Mouse (Mus musculus) spleen, embryonic (tissue): Measurements from ENCODE around the gene Alkbh2.

Experiments used
- CTCF ChIA-PET: fragments of 350-600 bp; sonication (Branson Sonifier 250); formaldehyde crosslinking; loops from one replicate; lab custom pipeline; 2022; lab: Charles Lee

Gene Alkbh2

DNA sequence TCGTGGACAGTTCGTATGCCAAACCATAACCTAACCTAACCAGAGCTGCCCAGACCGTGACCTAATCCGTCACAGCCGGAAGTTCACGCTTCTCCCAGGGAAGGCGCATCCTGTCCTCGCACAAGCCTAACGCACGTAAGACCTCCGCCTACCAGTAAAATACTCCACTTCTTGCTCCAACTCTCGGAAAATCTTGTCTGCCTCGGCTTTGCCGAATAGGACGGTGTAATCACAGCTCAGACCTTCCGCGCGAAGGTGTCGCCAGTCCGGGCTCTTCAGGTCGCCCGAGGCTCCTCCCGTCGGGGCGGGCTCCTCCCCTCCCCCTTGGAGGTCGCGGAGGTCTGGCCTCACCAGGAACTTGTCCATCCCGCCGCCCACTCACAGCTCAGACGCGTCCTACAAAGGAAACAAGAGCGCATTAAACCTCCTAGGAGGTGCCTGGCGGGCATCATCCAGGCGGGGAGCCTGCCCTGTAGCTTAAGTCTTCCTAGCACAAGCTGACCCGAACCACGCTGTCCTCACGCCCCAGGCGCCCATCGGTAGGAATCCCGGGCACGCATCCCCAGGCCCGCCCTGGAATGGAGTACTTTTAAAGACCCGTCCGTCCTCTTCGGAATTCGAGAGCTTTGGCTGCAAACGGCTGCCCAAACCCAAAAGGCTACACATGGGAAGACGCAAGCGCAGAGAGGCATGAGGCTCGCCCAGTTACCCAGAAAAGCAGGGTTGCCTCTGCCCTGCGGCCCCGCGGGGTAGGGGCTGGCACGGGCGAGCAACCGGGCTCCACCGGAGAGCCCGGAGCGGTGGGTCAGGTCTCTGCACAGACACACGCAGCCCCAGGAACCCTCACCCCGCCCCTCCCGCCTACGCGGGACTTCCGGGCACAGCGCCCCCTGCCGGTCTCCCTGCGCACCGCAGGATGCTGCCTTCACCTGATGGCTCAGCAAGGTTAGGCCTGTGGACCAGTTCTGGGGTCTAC, at the start of gene Alkbh2:
Gene Alkbh2 (minus strand): TSS at position 845 of the 976 bp plus-strand sequence.
- CTCF ChIA-PET = interaction anchor here (0.6 kb wide), 1 partner anchor 169 kb away, joined by 3 read pairs; no protein-coding TSS in a partner anchor

DNA sequence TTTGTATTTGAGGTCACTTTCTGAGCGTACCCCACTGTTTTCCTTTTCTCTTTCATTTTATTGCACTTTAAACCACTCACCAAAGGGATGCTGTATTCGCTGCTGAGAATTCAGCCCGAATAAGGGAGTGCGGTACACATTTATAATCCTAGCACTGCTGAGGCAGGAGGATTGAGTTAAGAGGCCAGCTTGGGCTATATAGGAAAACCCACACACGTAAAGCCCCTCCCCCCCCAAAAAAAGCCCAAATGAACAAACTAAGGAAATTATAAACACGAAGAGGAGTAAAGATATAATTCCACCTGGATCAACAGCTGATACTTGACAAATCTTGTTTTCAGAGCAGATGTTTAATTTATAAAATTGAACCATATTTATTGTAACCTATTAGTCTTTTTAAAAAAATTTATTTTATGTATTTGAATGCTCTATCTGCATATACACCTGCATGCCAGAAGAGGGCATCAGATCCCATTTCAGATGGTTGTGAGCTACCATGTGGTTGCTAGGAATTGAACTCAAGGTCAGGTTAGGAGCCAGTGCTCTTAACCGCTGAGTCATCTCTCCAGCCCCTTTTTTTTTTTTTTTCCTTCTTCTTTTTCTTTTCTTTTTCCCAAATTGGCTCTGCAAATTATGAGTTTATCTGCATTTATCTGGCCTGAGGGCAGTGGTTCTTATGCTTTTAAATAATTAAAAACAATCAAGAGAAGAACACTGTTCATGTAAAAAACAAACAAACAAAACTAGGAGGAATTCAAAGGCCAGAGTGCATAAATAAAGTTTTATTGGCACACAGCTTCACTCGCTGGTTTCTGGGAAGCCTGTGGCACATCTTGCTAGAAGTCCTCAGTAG, 48.8 kb upstream of the Alkbh2 start:
- CTCF ChIA-PET = no interaction called here

DNA sequence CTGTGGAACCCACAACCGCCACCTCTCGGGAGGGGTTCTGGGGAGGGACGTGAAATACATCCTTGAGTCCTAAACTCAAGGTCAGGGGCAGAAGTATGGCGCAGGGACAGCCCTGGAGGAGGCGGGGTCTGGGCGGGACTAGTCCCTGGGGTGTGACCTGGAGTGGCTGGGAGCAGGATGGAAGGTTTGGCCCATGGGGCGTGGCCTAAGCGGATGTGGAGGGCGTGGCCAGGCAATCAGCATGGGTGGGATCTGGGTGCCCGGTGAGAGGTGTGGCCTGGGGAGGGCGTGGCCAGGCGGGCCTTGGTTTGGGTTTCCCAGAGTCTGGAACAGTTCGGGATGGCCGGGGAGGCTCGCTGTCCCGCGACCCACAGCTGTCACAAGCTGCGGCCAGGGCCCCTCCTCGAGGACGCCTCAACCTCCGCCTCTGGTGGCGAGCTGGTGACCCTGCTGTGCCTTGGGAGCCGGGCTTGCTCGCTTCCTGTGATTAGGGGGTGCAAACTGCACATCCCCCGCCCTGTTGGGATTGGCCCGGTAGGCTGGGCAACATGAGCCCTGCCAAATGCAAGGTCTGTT, 47.7 kb upstream of the Alkbh2 start:
- CTCF ChIA-PET = no interaction called here

DNA sequence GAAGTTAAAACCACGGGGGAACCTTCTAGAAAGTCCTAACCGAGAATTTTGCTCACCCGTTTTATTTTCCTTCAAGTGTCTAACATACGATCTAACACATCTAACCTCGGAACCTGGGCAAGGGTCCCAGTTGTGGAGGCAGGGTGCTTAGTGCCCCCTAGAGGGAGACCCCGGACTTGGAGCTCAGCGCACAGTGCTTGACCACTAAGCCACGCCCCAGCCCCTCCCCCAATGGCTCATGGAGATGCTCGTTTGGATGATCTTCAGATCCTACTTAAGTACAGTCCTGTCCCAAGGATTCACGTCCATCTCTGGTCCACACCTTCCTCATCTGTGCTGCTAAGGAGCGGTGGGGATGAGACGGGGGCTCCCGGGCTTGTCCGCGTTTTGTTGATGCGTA, 46.6 kb upstream of the Alkbh2 start:
- CTCF ChIA-PET = no interaction called here

DNA sequence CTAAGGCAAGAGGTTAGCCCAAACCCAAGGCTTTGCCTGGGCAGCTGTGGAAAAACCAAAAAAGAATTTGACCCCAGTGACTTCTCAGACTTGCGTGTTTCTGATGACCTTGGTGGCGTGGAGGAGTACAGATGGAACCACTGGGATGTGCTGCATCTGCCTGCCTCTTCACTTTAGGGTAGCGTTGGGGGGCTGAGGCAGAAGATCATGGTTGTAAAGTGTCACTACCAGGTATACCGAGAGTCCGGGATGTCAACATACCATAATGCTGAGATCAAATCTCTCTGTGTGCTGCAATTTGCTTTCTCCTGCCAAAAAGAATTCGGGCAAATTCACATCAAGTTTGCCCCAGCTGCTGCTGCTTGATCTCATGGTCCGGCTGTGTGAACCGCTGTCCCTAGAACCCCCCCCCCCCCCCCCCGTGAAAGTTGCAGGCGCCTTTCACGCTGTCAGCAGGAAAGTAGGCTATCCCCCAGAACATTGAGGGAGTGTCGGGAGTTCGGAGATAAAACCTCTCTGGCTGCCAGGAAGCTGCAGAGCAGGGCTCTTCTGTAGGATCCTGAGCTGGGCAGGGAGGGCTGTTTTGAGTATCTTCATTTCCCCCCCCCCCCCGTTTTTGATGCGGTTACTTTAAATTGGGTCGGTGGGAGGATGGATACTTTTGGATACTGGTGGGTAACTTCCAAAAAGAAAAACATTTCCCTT, 46.0 kb upstream of the Alkbh2 start:
- CTCF ChIA-PET = no interaction called here

DNA sequence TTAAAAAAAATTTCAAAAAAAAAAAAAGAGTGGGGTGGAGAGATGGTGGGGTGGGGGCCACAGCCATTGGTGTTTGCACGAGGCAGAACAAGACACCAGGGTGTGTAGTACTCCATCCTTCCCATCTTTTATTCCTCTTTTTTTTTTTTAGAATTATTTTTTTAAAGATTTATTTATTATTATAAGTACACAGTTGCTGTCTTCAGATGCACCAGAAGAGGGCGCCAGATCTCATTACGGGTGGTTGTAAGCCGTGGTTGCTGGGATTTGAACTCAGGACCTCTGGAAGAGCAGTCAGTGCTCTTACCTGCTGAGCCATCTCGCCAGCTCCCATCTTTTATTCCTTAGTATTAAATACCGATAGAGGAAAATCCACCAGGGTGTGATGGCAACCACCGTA, 45.4 kb upstream of the Alkbh2 start:
- CTCF ChIA-PET = no interaction called here

DNA sequence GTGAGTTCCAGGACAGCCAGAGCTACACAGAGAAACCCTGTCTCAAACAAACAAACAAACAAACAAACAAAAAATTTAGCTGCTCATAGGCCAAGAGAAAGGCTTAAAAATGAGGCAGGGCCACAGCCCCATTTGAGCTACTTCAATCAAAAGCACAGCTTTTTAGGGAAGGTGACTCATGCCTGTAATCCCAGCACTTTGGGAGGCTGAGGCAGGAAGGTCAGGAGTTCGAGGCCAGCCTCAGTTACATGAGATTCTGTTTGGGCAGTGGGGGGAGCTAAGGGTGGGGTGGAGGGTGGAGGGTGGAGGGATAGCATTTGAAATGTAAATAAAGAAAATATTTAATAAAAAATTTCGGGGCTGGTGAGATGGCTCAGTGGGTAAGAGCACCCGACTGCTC, 44.9 kb upstream of the Alkbh2 start:
- CTCF ChIA-PET = interaction anchor here (0.6 kb wide), 2 partner anchors 11 to 311 kb away, joined by 6 to 8 read pairs; no protein-coding TSS in a partner anchor

DNA sequence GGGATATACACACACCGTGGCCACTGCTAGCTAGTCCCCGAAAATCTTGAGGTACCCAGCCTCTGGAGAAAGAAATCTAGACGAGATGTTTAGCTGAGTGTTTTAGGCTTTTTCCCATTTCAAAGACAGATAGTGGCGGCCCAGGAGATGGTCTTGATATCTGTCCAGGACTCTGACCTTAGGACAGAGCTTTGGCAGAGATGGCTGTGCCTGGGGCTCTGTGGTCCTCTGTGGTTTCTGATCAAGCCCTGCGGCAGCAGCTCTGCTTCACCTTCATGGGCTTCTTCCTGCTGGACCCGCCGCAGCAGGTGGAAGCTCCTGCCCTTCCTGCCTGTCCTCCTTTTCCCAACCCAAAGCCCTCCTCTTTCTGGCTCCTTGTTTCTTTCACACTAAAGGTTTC, 42.3 kb upstream of the Alkbh2 start:
- CTCF ChIA-PET = no interaction called here

DNA sequence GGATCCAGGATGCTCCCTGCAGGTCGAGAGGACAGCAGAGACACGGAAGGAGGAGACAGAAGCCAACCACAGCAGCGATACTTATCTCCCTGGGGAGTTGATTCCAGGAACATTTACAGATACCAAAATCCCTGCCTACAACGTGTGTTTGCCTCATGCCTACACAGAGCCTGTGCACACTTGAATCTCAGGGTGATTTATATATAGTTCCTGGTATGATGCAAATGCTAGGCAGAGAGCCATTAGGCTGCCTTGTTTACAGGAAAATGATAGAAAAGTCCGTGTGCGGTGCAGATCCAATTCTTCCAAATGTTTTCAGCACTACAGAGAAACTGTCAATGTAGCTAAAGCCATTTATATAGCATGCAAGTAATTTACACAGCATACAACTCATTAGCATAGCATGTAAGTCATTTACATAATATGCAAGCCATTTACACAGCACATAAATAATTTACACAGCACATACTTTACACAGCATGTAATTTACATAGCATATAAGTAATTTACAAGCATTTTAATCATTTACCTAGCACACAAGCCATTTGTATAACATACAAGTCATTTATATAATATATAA, 35.2 kb upstream of the Alkbh2 start:
- CTCF ChIA-PET = no interaction called here

DNA sequence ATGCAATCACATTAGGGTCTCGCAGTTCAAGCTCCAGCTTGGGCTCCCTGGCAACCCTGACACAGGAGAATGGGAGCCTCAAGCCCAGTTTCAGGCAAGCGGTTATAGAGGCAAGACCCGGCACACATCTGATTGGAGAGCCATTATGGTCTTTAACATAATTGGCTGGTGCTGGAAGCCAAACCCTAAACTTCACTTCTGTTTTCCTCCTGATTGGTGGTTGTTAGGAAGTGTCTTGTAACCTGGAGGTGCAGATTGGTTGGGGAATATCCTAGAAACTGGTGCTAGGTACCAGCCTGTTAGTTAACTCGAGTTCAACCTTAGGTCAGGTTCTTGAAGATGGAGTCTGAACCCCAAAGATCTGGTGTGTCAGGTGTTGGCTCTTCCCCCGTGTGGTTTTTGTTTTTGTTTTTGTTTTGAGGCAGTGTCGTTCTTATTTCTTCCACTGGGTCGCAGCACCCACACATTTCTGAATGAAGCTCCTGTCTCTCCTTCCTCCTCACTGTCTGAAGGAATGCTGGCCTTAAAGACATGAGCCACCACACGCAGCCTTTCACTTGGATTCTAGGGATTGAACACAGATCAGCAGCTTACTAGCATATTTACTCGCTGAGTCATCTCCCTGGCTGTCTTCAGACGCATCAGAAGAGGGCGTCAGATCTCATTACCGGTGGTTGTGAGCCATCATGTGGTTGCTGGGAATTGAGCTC, 34.2 kb upstream of the Alkbh2 start:
- CTCF ChIA-PET = interaction anchor here (0.6 kb wide), 1 partner anchor 11 kb away, joined by 8 read pairs; no protein-coding TSS in a partner anchor

DNA sequence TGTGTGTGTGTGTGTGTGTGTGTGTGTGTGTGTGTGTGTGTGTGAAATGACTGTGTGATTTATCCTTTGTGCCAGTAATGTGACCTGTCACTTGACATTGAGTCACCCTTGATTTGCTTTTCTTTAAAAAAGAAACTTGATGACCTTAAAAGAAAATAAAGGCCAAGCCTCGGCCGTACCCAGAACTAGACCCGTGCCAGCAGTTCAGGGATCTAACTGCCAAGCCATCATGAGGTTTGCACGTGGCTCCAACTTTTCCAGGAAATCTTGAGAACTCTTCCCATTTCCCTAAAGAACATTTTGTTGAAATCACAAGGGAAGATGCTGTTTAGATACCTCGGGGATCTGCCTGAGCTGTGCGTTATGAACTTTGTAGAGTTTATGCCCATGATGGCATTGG, 33.4 kb upstream of the Alkbh2 start:
- CTCF ChIA-PET = no interaction called here

DNA sequence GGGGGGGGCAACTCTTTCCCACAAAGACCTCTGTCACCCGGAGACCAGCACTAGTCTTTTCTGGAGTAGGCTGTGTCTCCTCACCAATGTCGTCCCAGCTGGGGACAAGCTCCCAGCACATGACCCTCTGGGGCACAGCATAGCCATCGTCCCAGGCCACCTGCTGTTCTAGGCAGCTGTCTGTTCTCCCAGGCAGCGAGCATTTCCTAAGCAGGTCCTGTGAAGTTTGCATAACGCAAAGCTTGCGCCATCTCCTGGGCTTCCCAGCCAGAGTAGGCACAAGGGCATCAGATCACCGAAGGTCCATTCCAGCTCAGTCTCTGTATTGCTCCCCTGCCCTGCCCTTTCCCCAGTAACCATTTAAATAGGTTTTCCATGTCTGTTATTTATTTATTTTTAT, 29.2 kb upstream of the Alkbh2 start:
- CTCF ChIA-PET = no interaction called here

DNA sequence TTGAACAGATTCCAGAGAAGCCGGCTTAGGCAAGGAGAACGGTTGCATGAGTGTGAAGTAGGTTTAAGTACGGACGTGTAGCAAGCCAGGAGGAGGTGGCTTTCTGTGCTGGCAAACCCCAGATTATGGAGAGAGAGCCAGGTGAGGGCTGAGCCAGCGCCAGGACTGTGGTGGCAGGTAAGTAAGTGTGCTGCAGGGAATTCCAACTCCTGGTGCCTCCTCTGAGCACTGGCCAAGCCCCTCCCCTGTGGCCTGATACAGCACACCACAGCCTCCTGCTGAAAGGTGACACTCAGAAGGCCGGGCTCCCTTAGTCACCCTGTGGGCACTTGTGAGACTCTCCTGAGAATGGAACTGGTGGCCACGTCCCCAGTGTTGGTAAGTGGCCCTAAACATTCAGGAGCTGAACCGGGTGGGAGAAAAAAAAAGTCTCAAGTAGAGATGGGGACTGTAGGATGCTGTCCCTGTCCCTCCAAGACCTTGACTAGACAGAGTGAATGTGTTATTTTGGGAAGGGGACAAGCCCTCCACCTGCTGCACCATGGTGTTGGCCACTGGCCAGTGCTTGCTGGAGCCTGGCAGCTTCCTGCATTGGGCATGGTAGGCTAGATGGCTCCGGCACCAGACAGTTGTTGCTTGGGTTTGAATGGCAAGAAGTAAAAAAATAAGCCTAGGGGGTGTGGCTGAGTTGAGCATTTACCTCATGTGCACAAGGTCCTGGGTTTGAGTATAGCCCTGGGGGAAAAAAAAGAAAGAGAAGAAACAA, 27.3 kb upstream of the Alkbh2 start:
- CTCF ChIA-PET = no interaction called here

DNA sequence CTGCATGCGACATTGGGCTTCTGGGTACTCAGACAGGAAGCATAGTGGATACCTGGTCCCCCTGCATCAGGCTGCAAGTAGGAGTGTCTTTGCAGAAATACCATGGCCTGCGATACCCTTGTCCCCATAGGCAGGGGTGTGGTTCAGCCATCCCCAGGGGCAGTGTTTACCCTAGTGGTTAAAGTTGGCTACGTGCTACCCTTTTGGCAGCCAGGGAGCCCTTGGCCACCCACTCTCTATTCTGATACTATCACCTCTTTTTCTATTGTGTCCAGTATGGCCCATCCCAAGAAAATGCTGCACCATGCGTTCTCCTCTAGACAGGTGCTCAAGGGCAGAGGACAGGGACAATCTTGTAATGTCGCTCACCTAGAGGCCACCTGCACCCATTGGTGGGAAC, 26.7 kb upstream of the Alkbh2 start:
- CTCF ChIA-PET = no interaction called here

DNA sequence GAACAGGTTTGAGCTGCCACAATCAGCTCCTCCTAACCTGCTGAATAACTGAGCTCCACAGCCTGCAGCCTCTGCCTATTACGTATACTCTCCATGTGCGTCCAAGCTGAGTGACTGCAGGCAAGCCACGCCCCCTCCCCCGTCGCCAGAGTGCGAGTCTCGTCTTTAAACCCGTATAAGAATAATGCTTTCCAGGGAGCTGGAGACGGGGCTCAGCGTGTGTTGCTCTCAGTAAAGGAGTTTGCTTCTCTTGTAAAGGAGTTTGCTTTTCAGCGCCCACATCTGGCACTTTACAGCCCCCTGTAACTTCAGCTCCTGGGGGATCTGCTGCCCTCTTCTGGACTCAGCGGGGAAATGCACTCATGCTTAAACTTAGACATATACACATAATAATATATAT, 25.5 kb upstream of the Alkbh2 start:
- CTCF ChIA-PET = no interaction called here

DNA sequence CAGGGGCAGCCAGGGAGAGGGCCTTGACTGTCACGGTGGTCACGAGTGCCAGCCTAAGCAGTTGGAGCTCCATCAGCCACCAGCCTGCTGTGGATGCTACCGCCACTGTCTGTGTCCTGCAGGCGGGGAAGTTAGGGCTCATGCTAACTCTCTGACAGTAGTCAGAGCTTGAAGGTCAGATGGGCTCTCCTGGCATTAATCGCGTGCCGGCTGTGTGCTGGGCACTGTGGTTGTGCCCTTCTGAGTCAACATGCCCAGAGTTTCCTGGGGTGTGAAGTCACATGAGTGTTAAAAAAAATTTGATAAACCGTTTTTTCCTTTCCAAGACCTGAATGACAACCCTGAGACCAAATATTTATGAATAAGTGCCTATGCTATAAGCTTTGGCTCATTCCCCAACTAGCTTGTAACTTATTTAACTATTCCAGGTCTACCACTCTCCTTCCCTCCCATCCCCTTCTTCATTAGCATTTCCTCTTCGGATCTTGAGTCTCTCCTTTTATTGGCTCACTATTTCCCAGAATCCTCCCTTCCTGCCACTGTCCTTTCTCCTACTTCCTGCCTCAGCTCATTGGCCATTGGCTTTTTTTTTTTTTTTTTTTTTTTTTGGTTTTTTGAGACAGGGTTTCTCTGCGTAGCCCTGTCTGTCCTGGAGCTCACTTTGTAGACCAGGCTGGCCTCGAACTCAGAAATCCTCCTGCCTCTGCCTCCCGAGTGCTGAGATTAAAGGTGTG, 24.5 kb upstream of the Alkbh2 start:
- CTCF ChIA-PET = no interaction called here

DNA sequence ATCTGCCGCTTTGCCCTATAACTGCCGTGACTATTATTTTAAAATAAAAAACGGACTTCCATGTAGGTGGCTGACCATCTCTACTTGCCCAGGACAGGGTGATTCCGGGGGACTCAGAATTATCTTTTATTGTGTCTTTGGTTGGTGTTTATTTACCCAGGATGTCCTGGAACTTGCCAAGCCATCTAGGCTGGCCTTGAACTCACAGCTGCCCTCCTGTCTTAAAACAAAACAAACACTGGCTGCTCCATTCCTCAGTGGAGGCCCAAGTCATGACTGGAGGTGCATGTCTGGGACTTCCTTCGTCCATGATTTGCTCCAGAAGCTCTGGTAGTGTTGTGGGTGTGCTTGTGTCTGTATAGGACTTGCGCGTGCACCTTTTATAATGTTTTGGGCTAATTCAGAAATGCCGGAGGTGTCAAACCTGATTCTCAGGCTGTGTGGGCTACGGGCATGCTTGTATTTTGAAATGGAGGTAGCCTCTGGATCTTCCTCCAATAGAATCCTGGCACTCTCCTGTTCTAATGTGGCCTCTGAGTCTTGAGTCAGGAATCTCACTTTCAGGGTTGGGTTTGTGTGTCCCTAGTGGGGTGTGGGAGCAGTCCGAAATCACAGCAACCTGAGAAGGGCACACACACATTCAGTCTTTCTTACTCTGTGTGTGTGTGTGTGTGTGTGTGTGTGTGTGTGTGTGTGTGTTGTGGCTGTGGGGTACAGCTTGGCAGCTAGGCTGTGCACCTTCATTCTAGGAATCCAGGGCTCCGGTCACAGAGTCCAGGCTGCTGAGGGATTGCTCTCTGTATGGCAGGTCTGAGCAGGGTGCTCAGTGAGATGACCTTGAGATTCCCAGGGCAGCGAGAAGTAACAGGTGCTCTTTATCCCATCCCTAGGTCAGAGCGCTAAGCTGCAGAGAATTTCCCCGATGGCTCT, 19.3 kb upstream of the Alkbh2 start:
- CTCF ChIA-PET = no interaction called here
